Mouse (Mus musculus): ENCODE results near the gene BC117090.
"Not testable (repeated sequence)": the region's sequence is repeated elsewhere in the genome, so short reads cannot be mapped to it uniquely, and the experiment has no call there.

BC117090 gene

DNA sequence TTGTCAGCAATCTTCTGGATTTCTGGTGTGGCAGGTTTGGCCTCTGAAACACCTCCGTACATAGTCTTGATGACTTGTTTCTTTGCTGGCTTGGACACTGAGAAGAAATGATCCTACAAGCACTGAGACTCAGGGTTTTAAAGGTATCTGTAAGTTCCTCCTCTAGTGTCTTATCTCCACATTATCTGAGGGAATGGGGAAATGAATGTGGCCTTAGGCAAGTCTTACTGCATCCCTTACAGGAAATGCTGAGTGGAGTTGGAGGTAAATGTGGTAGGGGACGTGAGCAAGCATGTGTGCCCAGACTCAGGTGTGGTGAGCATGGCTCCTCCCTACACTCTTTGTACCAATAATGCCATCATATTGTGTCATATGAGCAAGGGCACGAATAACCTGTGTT, at the start of gene BC117090:
Gene BC117090 (minus strand): TSS at position 101 of the 400 bp plus-strand sequence.
- no peak for DNase-seq (ENCODE audit: low spot score in 2 of 2)

GRCm38 (mm10) chr16:36367648-36368047, 33.5 kb upstream of the BC117090 start, which contains the start of gene BC100530:
BC100530 (minus strand) TSS chr16:36367748.
- DNase-seq (ENCODE audit: low spot score in 2 of 2): not testable (repeated sequence)

DNA sequence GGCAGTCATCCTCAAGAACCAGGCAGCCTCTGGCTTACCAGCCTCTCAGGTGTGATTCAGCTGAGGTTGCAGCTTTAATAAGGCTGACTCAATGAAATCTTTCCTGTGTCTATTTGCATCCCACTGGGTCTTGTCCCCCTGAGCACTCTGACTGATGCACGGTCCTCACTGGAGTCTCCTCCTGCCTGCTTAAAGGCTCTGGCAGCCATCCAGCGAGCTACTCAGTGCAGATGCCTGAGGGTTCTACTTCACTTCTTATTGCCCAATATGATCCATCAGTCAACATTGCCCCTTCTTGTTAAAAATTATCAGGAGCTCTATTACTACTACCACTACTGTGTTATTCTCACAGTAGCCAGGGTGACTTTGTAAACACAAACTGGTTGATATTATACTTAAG, 3.0 kb upstream of the BC117090 start:
- no peak for DNase-seq (ENCODE audit: low spot score in 2 of 2)

- DNase-seq (ENCODE audit: low spot score in 2 of 2): no peak
Observed at GRCm38 (mm10) chr16:36319286-36319685, 14.8 kb downstream of the BC117090 start.

- DNase-seq (ENCODE audit: low spot score in 2 of 2): not testable (repeated sequence)
Observed at GRCm38 (mm10) chr16:36316111-36316510, 18.0 kb downstream of the BC117090 start.

DNA sequence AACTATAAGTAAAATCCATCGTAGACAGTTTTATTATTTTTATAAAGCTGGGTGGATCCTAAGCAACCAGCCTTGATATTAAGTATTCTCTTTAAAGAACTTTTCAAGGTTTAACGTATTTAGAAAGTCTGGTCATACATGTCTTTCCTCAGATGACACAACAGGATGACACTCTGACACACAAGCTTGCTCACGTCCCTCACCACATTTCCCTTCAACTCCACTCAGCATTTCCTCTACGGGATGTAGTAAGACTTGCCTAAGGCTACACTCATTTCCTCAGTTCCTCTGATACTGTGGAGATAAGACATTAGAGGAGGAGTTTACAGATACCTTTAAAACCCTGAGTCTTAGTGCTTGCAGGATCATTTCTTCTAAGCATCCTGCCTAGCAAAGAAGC, 26.5 kb downstream of the BC117090 start:
- DNase-seq (ENCODE audit: low spot score in 2 of 2): no peak

GRCm38 (mm10) chr16:36289140-36289539, 45.0 kb downstream of the BC117090 start:
- no peak for DNase-seq (ENCODE audit: low spot score in 2 of 2)

DNA sequence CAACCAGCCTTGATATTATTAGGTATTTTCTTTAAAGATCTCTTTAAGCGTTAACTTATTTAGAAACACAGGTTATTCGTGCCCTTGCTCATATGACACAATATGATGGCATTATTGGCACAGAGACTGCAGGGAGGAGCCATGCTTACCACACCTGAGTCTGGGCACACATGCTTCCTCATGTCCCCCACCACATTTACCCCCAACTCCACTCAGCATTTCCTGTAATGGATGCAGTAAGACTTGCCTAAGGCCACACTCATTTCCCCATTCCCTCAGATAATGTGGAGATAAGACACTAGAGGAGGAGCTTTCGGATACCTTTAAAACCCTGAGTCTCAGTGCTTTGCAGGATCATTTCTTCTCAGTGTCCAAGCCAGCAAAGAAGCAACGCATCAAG, 57.3 kb downstream of the BC117090 start, which contains the start of gene Stfa1:
Gene Stfa1 (plus strand): TSS at position 156 of the 400 bp plus-strand sequence.
- not testable (repeated sequence) for DNase-seq (ENCODE audit: low spot score in 2 of 2)

Measured in thymus, postnatal 10 days (tissue).